ENCODE assay signal across 22 mouse cellular contexts in genomic region chr17:87364108-87364507, GRCm38 (mm10).
"Had no signal": no experiment of that assay in that cellular context is flagged by ENCODE, and none has a peak within 500 bp of the region (broad histone marks: within the 10 kb centered on the region; RNA-seq: fewer than 3 reads in every experiment).

No protein-coding gene starts in this region.

- H3K27me3 ChIP-seq: heart, embryonic 13.5 days; heart, embryonic 15.5 days; hindbrain, embryonic 13.5 days; hindbrain, embryonic 15.5 days; kidney, embryonic 15.5 days had no signal

- H3K9me3 ChIP-seq: heart, embryonic 10.5 days; heart, embryonic 13.5 days; heart, embryonic 15.5 days; hindbrain, embryonic 13.5 days; hindbrain, embryonic 15.5 days; kidney, embryonic 15.5 days; limb, embryonic 10.5 days; limb, embryonic 12.5 days had no signal

- H3K9ac ChIP-seq: heart, embryonic 13.5 days; heart, embryonic 15.5 days; hindbrain, embryonic 13.5 days; hindbrain, embryonic 15.5 days; kidney, embryonic 15.5 days; limb, embryonic 12.5 days had no signal

- H3K4me3 ChIP-seq: heart, embryonic 10.5 days; heart, embryonic 13.5 days; heart, embryonic 15.5 days; hindbrain, embryonic 13.5 days; hindbrain, embryonic 15.5 days; kidney, embryonic 15.5 days; limb, embryonic 10.5 days; limb, embryonic 12.5 days had no signal

- H3K4me2 ChIP-seq: heart, embryonic 13.5 days; heart, embryonic 15.5 days; hindbrain, embryonic 13.5 days; hindbrain, embryonic 15.5 days; kidney, embryonic 15.5 days; limb, embryonic 12.5 days had no signal

- H3K36me3 ChIP-seq: heart, embryonic 10.5 days; heart, embryonic 13.5 days; heart, embryonic 15.5 days; hindbrain, embryonic 13.5 days; hindbrain, embryonic 15.5 days; kidney, embryonic 15.5 days; limb, embryonic 10.5 days; limb, embryonic 12.5 days had no signal

- DNase-seq: gastrocnemius, postnatal 14 days; heart, adult 18-20 months; heart, postnatal 14 days; heart, postnatal 36 days; kidney, adult 11 months; kidney, adult 2 months; kidney, adult 9 months; kidney, postnatal 14 days; kidney, postnatal 36 days; layer of hippocampus, adult 9-11 months; layer of hippocampus, postnatal 36 days; liver had no signal

- H3K27ac ChIP-seq: heart, embryonic 10.5 days; heart, embryonic 13.5 days; heart, embryonic 15.5 days; hindbrain, embryonic 13.5 days; hindbrain, embryonic 15.5 days; hindbrain, postnatal 0 days; kidney, embryonic 15.5 days; kidney, postnatal 0 days; limb, embryonic 12.5 days had no signal
